10 mouse cellular contexts compared by ENCODE assay signal in genomic region chr12:85865526-85865925, GRCm38 (mm10). TPM values are rescaled to one million over a fixed set of nuclear protein-coding genes. Genes with fewer than 3 reads are reported as not detected.
DNase-seq lines count a peak whose midpoint lies in the region; ATAC-seq and TF ChIP-seq lines count a peak whose summit lies in the region.
"Had no signal": no experiment of that assay in that cellular context is flagged by ENCODE, and none has a peak within 500 bp of the region (broad histone marks: within the 10 kb centered on the region; RNA-seq: fewer than 3 reads in every experiment).

No protein-coding gene starts in this region.

- no peaks in the 10 kb centered on the region for H3K79me2 ChIP-seq in MEL (ENCODE audit: control insufficient read depth, insufficient read depth, low read length, poor library complexity)

- H3K9me3 ChIP-seq in forebrain, embryonic 14.5 days (replicated peaks; ENCODE audit: control insufficient read depth, low read length), result no peaks in the 10 kb centered on the region
- H3K9me3 ChIP-seq in forebrain, embryonic 10.5 days, result no peaks in the 10 kb centered on the region
- H3K9me3 ChIP-seq in MEL (replicated peaks; ENCODE audit: insufficient read depth, low read length), result no peaks in the 10 kb centered on the region
- H3K9me3 ChIP-seq: heart, embryonic 13.5 days; stomach, embryonic 15.5 days had no signal

- H3K36me3 ChIP-seq in forebrain, embryonic 14.5 days (ENCODE audit: control insufficient read depth, insufficient read depth, low read length), result peaks cover 9% of the 10 kb centered on the region; the same call in 1 of the 2 replicates
- peaks cover 13% of the 10 kb centered on the region for H3K36me3 ChIP-seq in forebrain, embryonic 10.5 days (replicated peaks)
- no peaks in the 10 kb centered on the region; a peak in 1 of 4 replicates for H3K36me3 ChIP-seq in MEL (ENCODE audit: control insufficient read depth in 1 of 2, insufficient read depth in 2 of 2, low read length in 2 of 2)
- H3K36me3 ChIP-seq: stomach, embryonic 15.5 days had no signal

- TF ChIP-seq RAD21 in MEL (IDR thresholded peaks at IDR 0.05; ENCODE audit: low read depth, low read length), result peak; percentile 52

- no peak overlapping the region for H3K27ac ChIP-seq in forebrain, embryonic 14.5 days (ENCODE audit: low read depth, low read length)
- H3K27ac ChIP-seq in forebrain, embryonic 10.5 days, result no peak overlapping the region
- H3K27ac ChIP-seq in MEL (ENCODE audit: control insufficient read depth, low read depth, low read length), result no peak overlapping the region
- H3K27ac ChIP-seq: heart, embryonic 13.5 days; stomach, embryonic 15.5 days had no signal

- H3K4me1 ChIP-seq in forebrain, embryonic 14.5 days (ENCODE audit: control insufficient read depth, insufficient read depth, low read length), result peaks cover 2% of the 10 kb centered on the region
- peaks cover 22% of the 10 kb centered on the region for H3K4me1 ChIP-seq in forebrain, embryonic 10.5 days
- H3K4me1 ChIP-seq in MEL (ENCODE audit: control insufficient read depth in 1 of 2, insufficient read depth in 2 of 2, low read length in 2 of 2), result no peaks in the 10 kb centered on the region

- peak; percentile 66 for DNase-seq in forebrain, embryonic 14.5 days (ENCODE audit: low spot score)
- DNase-seq in forebrain, embryonic 10.5 days (ENCODE audit: extremely low spot score, low spot score), result no peak
- DNase-seq in left cerebral cortex, postnatal 14 days (ENCODE audit: low spot score in 2 of 2), result peak; percentile 39 to 57
- DNase-seq in left cerebral cortex, postnatal 4 days, result no peak
- peak; percentile 43 for DNase-seq in MEL (ENCODE audit: low read depth, low spot score)
- peak; percentile 10 for DNase-seq in mesoderm, embryonic 11.5 days (ENCODE audit: low read depth, low spot score)
- no peak for DNase-seq in layer of hippocampus, postnatal 36 days
- DNase-seq in thymus, postnatal 10 days (ENCODE audit: low spot score in 2 of 2), result no peak

- intact Hi-C loops in left cerebral cortex, postnatal 14 days (cut with DNase I), result no loop called here
- intact Hi-C loops in left cerebral cortex, postnatal 4 days (cut with DNase I), result loop anchor here (2.0 kb wide), 1 partner anchor 213 kb away; the partner anchor contains the start of gene Tgfb3

- TF ChIP-seq CTCF in MEL (IDR thresholded peaks at IDR 0.05 in 2 of 3, conservative IDR thresholded peaks at IDR 0.05 in 1 of 3; ENCODE audit: control insufficient read depth in 1 of 3, insufficient read depth in 1 of 3, low read depth in 2 of 3, low read length in 3 of 3, poor library complexity in 1 of 3, severe bottlenecking in 1 of 3), result peak in 2 of 3 experiments; percentile 31 to 54; a peak in 3 of 6 replicates

- H3K4me3 ChIP-seq in forebrain, embryonic 14.5 days (ENCODE audit: low read depth, low read length), result no peak overlapping the region
- H3K4me3 ChIP-seq in forebrain, embryonic 10.5 days, result no peak overlapping the region
- no peak overlapping the region for H3K4me3 ChIP-seq in MEL (ENCODE audit: control insufficient read depth in 1 of 2, insufficient read depth in 1 of 2, low read depth in 2 of 2, low read length in 2 of 2)
- H3K4me3 ChIP-seq: heart, embryonic 13.5 days; stomach, embryonic 15.5 days had no signal

- TF ChIP-seq EP300 in MEL (IDR thresholded peaks at IDR 0.05; ENCODE audit: low read depth in 1 of 2, low read length in 2 of 2), result no peak

- ATAC-seq in forebrain, embryonic 14.5 days, result no peak

- H3K4me2 ChIP-seq in forebrain, embryonic 14.5 days (ENCODE audit: low read length), result no peak overlapping the region
- H3K4me2 ChIP-seq: heart, embryonic 13.5 days; stomach, embryonic 15.5 days had no signal

- TF ChIP-seq POLR2A in MEL (IDR thresholded peaks at IDR 0.05; ENCODE audit: control insufficient read depth in 1 of 2, insufficient read depth in 1 of 2, low read depth in 1 of 2, low read length in 2 of 2, poor library complexity in 1 of 2), result no peak

- WGBS in forebrain, embryonic 14.5 days, result 91% methylated on average over 3 of the region's 3 CpGs
- WGBS in forebrain, embryonic 10.5 days, result 86% methylated on average over 3 of the region's 3 CpGs

- no peak overlapping the region for H3K9ac ChIP-seq in forebrain, embryonic 14.5 days (ENCODE audit: low read length)
- H3K9ac ChIP-seq in MEL (ENCODE audit: control insufficient read depth, low read depth, low read length, poor library complexity, severe bottlenecking), result no peak overlapping the region
- H3K9ac ChIP-seq: heart, embryonic 13.5 days; stomach, embryonic 15.5 days had no signal

- no peaks in the 10 kb centered on the region for H3K27me3 ChIP-seq in forebrain, embryonic 14.5 days (replicated peaks; ENCODE audit: control insufficient read depth, insufficient read depth, low read length)
- H3K27me3 ChIP-seq in forebrain, embryonic 10.5 days (ENCODE audit: poor library complexity, severe bottlenecking), result no peaks in the 10 kb centered on the region
- no peaks in the 10 kb centered on the region for H3K27me3 ChIP-seq in MEL (ENCODE audit: control insufficient read depth in 1 of 2, insufficient read depth in 2 of 2, low read length in 2 of 2)
- H3K27me3 ChIP-seq: heart, embryonic 13.5 days; stomach, embryonic 15.5 days had no signal

TF ChIP-seq in MEL, 35 proteins besides CTCF, POLR2A, EP300 and RAD21:
- TF ChIP-seq TAL1 (IDR thresholded peaks at IDR 0.05; ENCODE audit: low read length), result no peak
- TF ChIP-seq MAX (IDR thresholded peaks at IDR 0.05; ENCODE audit: low read length), result no peak
- TF ChIP-seq ZC3H11A (IDR thresholded peaks at IDR 0.05; ENCODE audit: low read depth, low read length), result peak; percentile 22; the same call in 1 of the 2 replicates
- peak; percentile 46 for TF ChIP-seq SMC3 (IDR thresholded peaks at IDR 0.05; ENCODE audit: low read depth, low read length)
- no peak for TF ChIP-seq GABPA (IDR thresholded peaks at IDR 0.05; ENCODE audit: low read depth, low read length)
TF ChIP-seq in MEL: peak in this region for 2.

RNA-seq across cellular contexts. Expression of gene Ttll5, which starts 41.1 kb away (rescaled TPM):
- polyA plus RNA-seq in forebrain, embryonic 14.5 days (2014; fragmentation: Nextera tagmentation; extraction: Ambion mirVana), result 15.2 and 15.5 TPM in 2 replicates
- 17.6 and 18.3 TPM in 2 replicates for polyA plus RNA-seq in forebrain, embryonic 10.5 days (2016; fragmentation: Nextera tagmentation; extraction: Ambion mirVana)
- total RNA-seq in left cerebral cortex, postnatal 14 days (2021), result 10 to 100 TPM; 41.5 to 46.8 TPM
- 10 to 100 TPM; 30.4 to 36.7 TPM for total RNA-seq in left cerebral cortex, postnatal 4 days (2021)
- 7.4 and 9.3 TPM in 2 replicates for total RNA-seq in MEL (2012; rRNA removed)
- 10 to 100 TPM in 1 of 2 experiments, not detected in 1; 18.5 TPM for polyA plus RNA-seq in MEL (2012; ENCODE audit: insufficient read depth in 1 of 2, insufficient read length in 2 of 2, low read depth in 1 of 2, low replicate concordance in 2 of 2, missing spikeins in 1 of 2)
- 10 to 100 TPM; 48.0 to 58.4 TPM for total RNA-seq in layer of hippocampus, postnatal 36 days (2021)

RNA-seq across cellular contexts. Expression of gene Erg28, which starts 41.2 kb away (rescaled TPM):
- polyA plus RNA-seq in forebrain, embryonic 14.5 days (2014; fragmentation: Nextera tagmentation; extraction: Ambion mirVana), result 102 and 105 TPM in 2 replicates
- polyA plus RNA-seq in forebrain, embryonic 10.5 days (2016; fragmentation: Nextera tagmentation; extraction: Ambion mirVana), result 119 and 120 TPM in 2 replicates
- 10 to 100 TPM; 58.7 to 60.6 TPM for total RNA-seq in left cerebral cortex, postnatal 14 days (2021)
- total RNA-seq in left cerebral cortex, postnatal 4 days (2021), result 10 to 100 TPM; 77.3 to 83.7 TPM
- total RNA-seq in MEL (2012; rRNA removed), result 46.0 and 55.6 TPM in 2 replicates
- 10 to 100 TPM in 1 of 2 experiments, not detected in 1; 76.3 TPM for polyA plus RNA-seq in MEL (2012; ENCODE audit: insufficient read depth in 1 of 2, insufficient read length in 2 of 2, low read depth in 1 of 2, low replicate concordance in 2 of 2, missing spikeins in 1 of 2)
- 10 to 100 TPM; 51.6 to 55.7 TPM for total RNA-seq in layer of hippocampus, postnatal 36 days (2021)

Comparison
In these comparisons a context has a peak if more than half of its experiments do, and no peak if none do; other contexts are left out.
1. DNase-seq: peak in forebrain, embryonic 14.5 days (single experiment), left cerebral cortex, postnatal 14 days (2 of 2), MEL (single experiment) and mesoderm, embryonic 11.5 days (single experiment); none in forebrain, embryonic 10.5 days (single experiment), left cerebral cortex, postnatal 4 days (single experiment), layer of hippocampus, postnatal 36 days (0 of 2) and thymus, postnatal 10 days (0 of 2).